Mouse (Mus musculus): ENCODE measurements around the gene Wdr48.

- TF ChIP-seq POLR2A (IDR thresholded peaks at IDR 0.05; ENCODE audit: insufficient read depth, low read depth, low read length), result no peak
- no peak for TF ChIP-seq CTCF (IDR thresholded peaks at IDR 0.05; ENCODE audit: insufficient read depth, low read depth, low read length)
These were observed 25.2 kb downstream of the Wdr48 start for GRCm38 (mm10) chr9:119919858-119920257.
